Mouse (Mus musculus): ENCODE data around the gene Itprip.

The Itprip gene

DNA sequence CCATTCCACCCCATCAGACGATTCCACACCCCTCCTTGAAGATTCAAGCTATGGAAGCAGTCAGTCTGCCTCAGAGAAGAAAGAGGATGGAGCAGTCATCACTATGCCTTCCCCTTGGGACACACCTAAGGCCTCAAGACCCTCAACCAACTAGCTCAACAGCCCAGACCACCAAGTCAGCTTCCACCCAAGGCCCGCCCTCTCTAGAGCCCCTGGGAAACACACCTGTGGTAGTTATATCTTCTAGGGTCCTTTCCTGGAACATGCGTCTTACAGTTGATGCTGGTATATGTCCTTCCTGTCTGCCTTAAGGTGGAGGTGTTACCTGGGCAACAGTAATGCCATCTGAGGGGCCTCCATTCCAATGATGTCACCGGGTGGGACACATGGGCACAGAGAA, 4.9 kb downstream of the Itprip start:
- no peak for DNase-seq

GRCm38 (mm10) chr19:47913344-47913743, 5.8 kb downstream of the Itprip start:
- no peak for DNase-seq

GRCm38 (mm10) chr19:47910751-47911150, 8.3 kb downstream of the Itprip start:
- no peak for DNase-seq

DNA sequence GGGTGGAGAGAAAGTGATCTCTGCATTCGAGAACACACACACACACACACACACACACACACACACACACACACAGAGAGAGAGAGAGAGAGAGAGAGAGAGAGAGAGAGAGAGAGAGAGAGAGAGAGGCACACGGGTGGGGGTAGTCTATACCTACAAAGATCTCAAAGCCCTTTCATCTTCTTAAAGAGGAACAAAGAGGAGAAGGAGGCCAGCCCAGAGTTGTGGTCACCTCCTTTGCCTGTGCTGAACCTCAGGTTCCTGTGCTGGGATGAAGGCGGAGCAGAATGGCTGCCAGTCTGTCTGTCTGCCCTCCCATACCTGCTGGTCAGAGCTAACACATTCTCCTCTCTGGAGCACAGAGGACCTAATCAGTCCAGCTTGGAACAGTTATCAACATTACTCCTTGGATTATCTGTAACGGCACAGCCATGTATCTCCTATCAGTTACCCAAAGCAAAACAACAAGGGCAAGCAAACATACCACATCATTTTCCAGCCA, 8.9 kb downstream of the Itprip start:
- no peak for DNase-seq

DNA sequence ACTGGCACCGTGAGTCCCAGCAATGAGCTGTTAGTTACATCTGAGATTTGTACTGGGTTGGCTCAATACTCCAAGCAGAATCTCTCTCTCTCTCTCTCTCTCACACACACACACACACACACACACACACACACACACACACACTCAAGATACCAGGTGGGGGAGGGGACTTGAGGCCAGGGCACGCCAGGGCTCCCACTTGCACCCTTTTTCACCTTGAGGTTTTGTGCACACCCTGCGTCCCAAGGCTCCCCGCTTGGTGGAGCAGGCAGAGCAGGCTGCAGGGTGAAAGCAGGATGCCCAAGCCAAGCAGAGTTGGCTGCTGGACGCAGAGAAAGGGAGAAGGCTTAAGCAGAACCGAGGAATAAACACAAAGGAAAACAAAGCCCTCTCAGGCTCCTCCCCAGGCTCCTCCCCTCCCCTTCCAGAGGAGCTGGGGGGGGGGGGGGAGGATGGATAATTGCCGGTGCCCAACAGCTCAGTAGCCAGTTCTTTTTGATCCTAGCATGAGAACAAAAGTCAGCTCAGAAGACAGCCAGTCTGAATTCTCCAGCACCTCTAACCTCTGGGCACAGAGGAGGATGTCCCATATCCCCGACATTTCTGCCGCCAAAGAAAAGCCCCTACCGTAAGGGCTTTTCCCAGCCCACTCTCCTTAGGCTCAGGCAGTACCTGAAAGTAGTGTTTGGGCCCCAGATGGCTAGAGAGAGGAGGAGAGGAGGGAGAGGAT, 9.5 kb downstream of the Itprip start:
- DNase-seq = no peak

GRCm38 (mm10) chr19:47908961-47909371, 10.1 kb downstream of the Itprip start:
- DNase-seq = no peak

- DNase-seq = no peak
These were observed 11.5 kb downstream of the Itprip start for GRCm38 (mm10) chr19:47907596-47907995.

- DNase-seq = no peak
These were observed 13.5 kb downstream of the Itprip start for GRCm38 (mm10) chr19:47905603-47906002.

DNA sequence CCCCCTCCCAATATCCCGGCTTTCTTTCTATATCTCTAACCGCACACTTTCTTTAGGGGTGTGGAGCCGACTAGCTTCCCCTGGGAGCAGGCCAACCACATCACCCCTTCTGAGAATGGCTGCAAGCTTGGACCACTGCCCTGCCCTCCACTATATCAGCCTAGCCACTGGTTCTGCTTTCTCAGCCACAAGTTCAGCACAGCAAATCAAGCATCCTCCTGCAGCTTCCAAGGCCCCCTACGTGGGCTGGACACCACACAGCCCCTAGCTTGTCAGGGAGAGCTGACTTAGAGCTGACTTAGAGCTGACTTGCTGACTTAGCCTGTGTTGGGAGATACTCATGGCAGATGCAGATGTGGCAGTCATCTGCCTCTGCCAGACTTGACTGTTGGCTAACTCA, 14.0 kb downstream of the Itprip start:
- no peak for DNase-seq

DNA sequence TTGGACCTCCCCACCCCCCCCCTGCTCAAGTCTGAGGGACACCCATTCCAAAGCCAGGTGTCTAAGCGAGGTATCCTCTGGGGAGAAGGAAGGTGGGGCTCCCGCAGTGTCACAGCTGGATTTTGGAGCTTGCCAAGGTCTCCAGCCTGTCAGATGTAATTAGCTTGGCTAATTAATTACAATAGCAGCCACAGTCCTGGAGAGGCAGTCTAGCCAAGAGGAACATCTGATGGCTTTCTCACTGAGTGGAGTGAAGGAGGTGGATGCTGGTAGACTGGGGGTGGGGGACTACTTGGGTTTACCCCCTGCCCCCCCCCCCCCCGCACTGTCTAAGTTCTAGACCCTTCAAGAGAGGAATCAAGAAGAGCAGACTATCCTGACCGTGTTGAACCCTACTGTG, 15.4 kb downstream of the Itprip start:
- no peak for DNase-seq

- no peak for DNase-seq
These were observed 16.5 kb downstream of the Itprip start for GRCm38 (mm10) chr19:47902316-47903201.

GRCm38 (mm10) chr19:47900558-47900957, 18.5 kb downstream of the Itprip start:
- no peak for DNase-seq

GRCm38 (mm10) chr19:47900012-47900411, 19.1 kb downstream of the Itprip start:
- DNase-seq = no peak

DNA sequence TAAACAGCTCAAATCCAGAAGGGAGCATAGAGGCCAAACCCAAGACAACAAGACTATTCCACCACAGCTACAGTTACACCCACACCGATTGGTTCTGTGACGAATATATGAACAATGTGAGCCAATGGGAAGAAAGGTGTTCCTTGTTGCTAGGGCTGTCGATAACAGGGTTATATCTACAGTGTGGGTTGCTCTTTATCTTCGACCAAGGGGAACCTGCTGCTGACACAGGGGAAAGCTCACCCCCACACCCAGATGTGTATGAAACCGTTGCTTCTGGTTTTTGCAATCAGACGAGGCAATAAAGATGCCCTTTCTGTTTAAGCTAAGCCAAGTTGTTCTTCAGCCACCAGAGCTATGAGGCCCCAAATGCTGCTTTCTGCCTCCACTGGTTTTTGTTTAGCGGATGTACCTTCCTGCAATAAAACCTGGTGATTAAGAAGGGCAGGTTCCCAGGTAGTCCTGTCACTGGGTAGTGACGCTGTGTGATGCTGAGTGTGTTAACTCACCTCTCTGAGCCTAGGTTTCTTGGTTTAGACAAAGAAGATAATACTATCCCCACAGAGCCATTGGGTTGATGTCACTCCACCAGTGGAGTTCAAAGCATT, 20.5 kb downstream of the Itprip start:
- DNase-seq = no peak

GRCm38 (mm10) chr19:47893092-47893491, 26.0 kb downstream of the Itprip start:
- DNase-seq = no peak

- no peak for DNase-seq
These were observed 27.4 kb downstream of the Itprip start for GRCm38 (mm10) chr19:47891562-47892312.

GRCm38 (mm10) chr19:47890489-47891130, 28.5 kb downstream of the Itprip start:
- no peak for DNase-seq

- no peak for DNase-seq
These were observed 31.1 kb downstream of the Itprip start for GRCm38 (mm10) chr19:47888037-47888436.

- DNase-seq = no peak
These were observed 31.7 kb downstream of the Itprip start for GRCm38 (mm10) chr19:47887417-47887816.

DNA sequence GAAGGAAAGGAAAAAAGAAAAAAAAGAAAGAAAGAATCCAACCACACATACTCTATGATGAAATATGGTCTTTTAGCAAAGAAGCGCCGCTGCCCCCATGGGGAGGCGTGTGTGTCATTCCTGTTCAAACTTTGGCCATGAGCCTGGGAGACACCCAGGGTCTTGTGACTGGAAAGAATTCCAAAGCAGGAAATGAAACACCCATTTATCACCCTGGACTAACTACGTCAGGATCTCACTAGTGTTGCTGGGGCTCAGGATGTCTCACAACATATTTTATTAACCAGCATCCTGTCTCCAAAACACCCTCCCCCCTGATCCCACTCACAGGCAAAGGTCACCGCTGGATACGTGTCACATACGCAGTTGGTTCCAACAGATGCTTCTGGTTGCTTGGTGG, 32.5 kb downstream of the Itprip start:
- no peak for DNase-seq

DNA sequence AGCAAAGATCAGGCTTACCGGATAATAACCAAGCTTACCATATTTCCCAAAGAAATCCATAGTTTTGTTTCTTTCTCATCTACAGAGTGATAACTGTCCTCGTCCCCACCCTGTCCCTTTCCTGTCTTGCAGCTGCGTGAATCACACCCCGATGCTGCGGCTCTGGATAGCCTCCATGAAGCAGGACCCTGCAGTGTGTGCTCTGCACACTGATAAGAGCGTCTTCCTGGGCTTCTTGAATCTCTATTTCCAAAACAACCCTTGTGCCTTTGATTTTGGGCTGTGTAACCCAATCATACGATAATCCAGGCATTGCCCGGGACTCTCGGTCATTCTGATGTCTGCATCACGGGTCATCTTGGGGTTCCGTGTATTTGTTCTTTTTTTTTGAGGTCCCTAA, 33.2 kb downstream of the Itprip start:
- DNase-seq = no peak

DNA sequence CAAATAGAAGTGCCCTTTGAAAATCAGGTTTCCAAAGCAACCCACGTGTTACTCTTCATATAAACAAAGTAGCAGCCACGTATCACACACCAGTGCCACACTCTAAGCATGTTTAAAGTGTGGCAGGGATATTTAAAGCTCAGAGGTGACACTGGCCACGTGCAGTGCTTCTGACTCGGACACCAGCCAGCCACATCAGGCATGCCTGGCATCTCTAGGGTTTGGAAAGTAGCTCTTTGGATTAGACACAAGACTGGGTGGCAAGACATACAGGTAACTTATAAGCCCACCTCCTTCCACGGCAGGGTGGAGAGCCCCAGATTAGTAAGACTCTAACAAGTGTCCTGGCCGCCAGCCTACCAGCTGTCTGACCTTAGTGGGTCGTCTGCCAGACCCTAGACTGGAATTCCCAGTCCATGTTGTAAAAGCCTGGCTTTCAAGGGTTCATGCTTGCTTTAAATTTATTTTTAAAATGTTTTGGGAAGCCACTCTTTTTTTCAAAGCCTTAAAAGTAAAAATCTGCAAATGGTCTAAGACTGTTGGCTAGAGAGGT, 33.8 kb downstream of the Itprip start:
- DNase-seq = no peak
